Mouse (Mus musculus) hindbrain, postnatal 0 days (tissue): Measurements from ENCODE around the gene Ctns. TPM values are rescaled to one million over a fixed set of nuclear protein-coding genes. Genes with fewer than 3 reads are reported as not detected.
A peak's percentile ranks its signal among the peaks of the same experiment; 100 is the strongest.

Source experiments
- ATAC-seq: fragments of 200-750 bp; cut with Nextera tagmentation; 2 replicates; pipeline ENCODE4 v1.8.0; 2017; ENCODE audit warnings: mild to moderate bottlenecking, moderate TSS enrichment, moderate library complexity
- DNase-seq: peaks from one replicate; pipeline ENCODE4 v3.0.0-alpha.2; 2015; ENCODE audit warnings: low spot score
- H3K27ac ChIP-seq: fragments of 300-500 bp; sonication (generic); 2 replicates; pipeline ENCODE4 v1.5.1; 2014; ENCODE audit warnings: mild to moderate bottlenecking
- H3K27me3 ChIP-seq: fragments of 300-500 bp; sonication (generic); 2 replicates; pipeline ENCODE4 v1.6.1; 2014; ENCODE audit warnings: low read length, mixed read lengths; ENCODE audit not compliant: insufficient read depth
- H3K36me3 ChIP-seq: fragments of 300-500 bp; sonication (generic); 2 replicates; pipeline ENCODE4 v1.6.1; 2014; ENCODE audit warnings: low read length, mixed read lengths; ENCODE audit not compliant: insufficient read depth
- H3K4me1 ChIP-seq: fragments of 300-500 bp; sonication (generic); 2 replicates; pipeline ENCODE4 v1.6.1; 2014; ENCODE audit warnings: antibody characterized with exemption, low read length, mixed read lengths; ENCODE audit not compliant: insufficient read depth
- H3K4me2 ChIP-seq: fragments of 300-500 bp; sonication (generic); 2 replicates; pipeline ENCODE4 v1.6.1; 2014; ENCODE audit warnings: low read depth, mild to moderate bottlenecking, low read length, moderate library complexity, mixed read lengths
- H3K4me3 ChIP-seq: fragments of 300-500 bp; sonication (generic); 2 replicates; pipeline ENCODE4 v1.5.1; 2014; ENCODE audit warnings: low read length
- H3K9ac ChIP-seq: fragments of 300-500 bp; sonication (generic); replicated peaks from 2 replicates; pipeline ENCODE4 v1.6.1; 2014; ENCODE audit warnings: mild to moderate bottlenecking, low read length, moderate library complexity, mixed read lengths
- H3K9me3 ChIP-seq: fragments of 300-500 bp; sonication (generic); 2 replicates; pipeline ENCODE4 v1.6.1; 2016; ENCODE audit warnings: low read length, mixed read lengths
- CTCF ChIP-seq: IDR thresholded peaks from 2 replicates; pipeline ENCODE4 v1.5.1; 2016; ENCODE audit warnings: antibody characterized with exemption, control low read depth, low read depth
- WGBS: fragments of 180-500 bp; shearing (Covaris S2); extraction: QIAGEN DNeasy Blood & Tissue Kit; methylation state at CpG from one replicate; pipeline ENCODE4 v1.1.7; 2014; 5-methylcytosine and 5-hydroxymethylcytosine counted together
- polyA plus RNA-seq: library from polyadenylated mRNA; unstranded; fragments of >200 nt; fragmentation: Nextera tagmentation; extraction: Ambion mirVana; gene quantifications from 2 replicates; pipeline ENCODE4 v1.2.1, GENCODE M21; 2015
- total RNA-seq: library from RNA; depleted of rRNA; stranded (reverse); fragments of >200 nt; gene quantifications from 2 replicates; pipeline ENCODE4 v1.2.3, GENCODE M21; 2014

Ctns gene
- total and polyA plus RNA-seq, 2 experiments from 2014 or later = 13.0 to 20.9 TPM

DNA sequence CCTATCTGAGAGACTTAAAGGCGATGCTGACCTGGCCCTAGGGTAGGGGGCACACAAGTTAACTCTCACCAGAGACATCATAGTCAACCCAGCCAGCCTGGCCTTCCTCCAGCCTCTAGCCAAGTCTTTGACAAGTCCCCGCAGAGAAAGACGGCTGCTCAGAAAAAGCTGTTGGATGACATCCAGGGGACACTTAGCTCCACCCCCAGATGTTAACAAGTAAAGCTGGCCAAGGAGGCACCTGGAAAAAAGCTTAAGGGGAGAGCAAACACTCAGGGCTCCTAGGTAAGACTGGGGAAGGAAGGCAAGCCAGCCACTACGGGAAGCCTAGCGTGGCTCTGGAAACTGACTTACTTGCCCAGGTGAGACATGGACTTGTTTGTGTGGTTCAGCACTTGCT is 26.7 kb downstream of the Ctns start:
- H3K27me3 ChIP-seq = no peaks in the 10 kb centered on the region
- no peak overlapping the region for H3K4me3 ChIP-seq
- no peaks in the 10 kb centered on the region for H3K36me3 ChIP-seq
- 63% methylated on average over 5 of the region's 5 CpGs for WGBS
- no peak for ATAC-seq
- H3K4me1 ChIP-seq = peaks cover 11% of the 10 kb centered on the region
- no peak overlapping the region for H3K27ac ChIP-seq
- no peak overlapping the region for H3K4me2 ChIP-seq
- no peak overlapping the region for H3K9ac ChIP-seq
- TF ChIP-seq CTCF = no peak
- peak; percentile 37 for DNase-seq
- H3K9me3 ChIP-seq = no peaks in the 10 kb centered on the region

DNA sequence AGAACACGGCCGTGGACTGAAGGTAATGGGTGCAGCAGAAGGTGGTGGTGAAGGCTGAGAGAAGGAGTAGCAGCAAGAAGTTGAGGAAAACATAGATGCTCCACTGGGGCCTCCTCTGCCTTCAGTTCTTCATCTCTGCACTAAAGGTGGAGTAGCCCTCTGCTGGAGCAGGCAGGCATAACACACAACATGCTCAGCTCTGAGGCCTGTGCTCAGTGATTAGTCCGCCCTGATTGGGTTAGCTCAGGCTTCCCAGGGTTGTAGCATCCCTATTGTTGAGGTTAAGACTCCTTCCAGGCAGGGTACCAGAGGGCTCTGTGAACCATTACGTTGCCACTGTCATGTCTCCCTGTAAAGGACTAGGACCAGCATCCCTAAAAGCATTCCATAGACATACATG is 29.6 kb downstream of the Ctns start:
- 48% methylated on average over 4 of the region's 4 CpGs for WGBS

DNA sequence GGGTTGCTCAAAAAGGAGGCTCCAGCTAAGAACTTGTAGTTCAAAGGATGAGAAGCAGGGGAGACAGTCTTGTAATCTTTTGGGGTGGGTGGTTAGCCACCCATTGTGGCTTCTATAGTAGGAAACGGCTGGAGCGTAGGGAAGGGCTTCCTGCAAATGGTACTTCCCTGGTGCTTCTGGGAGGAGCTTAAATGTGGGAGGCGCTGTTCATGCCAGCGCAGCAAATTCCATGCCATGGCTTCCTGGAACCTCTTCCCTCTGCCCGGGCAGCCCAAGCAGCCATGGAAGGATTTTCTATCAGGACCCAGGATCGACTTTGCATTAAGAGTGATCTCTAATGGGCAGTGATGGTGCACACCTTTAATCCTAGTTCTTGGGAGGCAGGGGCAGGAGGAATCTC is 30.3 kb downstream of the Ctns start:
- WGBS = 79% methylated on average over 6 of the region's 6 CpGs
- no peaks in the 10 kb centered on the region for H3K27me3 ChIP-seq
- no peak overlapping the region for H3K4me2 ChIP-seq
- no peak for TF ChIP-seq CTCF
- H3K9me3 ChIP-seq = no peaks in the 10 kb centered on the region
- no peak overlapping the region for H3K27ac ChIP-seq
- H3K4me3 ChIP-seq = no peak overlapping the region
- no peak for DNase-seq
- no peak for ATAC-seq
- no peaks in the 10 kb centered on the region for H3K36me3 ChIP-seq
- H3K9ac ChIP-seq = no peak overlapping the region
- no peaks in the 10 kb centered on the region for H3K4me1 ChIP-seq

More for the DNA sequence above, 29.6 kb downstream of the Ctns start:
- no peaks in the 10 kb centered on the region for H3K36me3 ChIP-seq
- H3K4me2 ChIP-seq = no peak overlapping the region
- H3K27me3 ChIP-seq = no peaks in the 10 kb centered on the region
- H3K4me1 ChIP-seq = no peaks in the 10 kb centered on the region
- no peak overlapping the region for H3K9ac ChIP-seq
- no peak overlapping the region for H3K4me3 ChIP-seq
- H3K9me3 ChIP-seq = no peaks in the 10 kb centered on the region
- peak; percentile 82 for TF ChIP-seq CTCF
- ATAC-seq (peak; percentile 39; the same call in 1 of the 2 replicates), DNase-seq (peak; percentile 65)
- no peak overlapping the region for H3K27ac ChIP-seq

DNA sequence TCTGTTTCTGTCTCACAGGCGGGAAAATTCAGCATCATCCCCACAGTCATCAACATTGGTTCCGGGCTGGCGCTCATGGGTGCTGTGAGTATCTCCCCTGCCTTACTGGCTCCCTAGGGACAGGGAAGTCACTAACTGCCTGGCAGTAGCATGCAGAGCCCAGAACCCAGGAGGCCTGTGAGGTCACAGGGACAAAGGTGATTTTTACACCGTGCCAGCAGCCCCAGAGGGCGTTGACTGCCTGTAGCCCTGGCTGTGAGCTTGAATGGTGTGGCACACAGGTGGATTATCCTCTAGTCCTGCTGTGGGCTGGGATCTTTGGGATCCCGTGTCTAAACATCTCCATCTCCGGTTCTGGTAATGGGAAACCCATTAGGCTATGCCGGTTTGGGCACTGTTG is 30.8 kb downstream of the Ctns start:
- DNase-seq (no peak), ATAC-seq (no peak)
- H3K4me2 ChIP-seq = no peak overlapping the region
- no peaks in the 10 kb centered on the region for H3K9me3 ChIP-seq
- no peak overlapping the region for H3K9ac ChIP-seq
- no peak for TF ChIP-seq CTCF
- no peaks in the 10 kb centered on the region for H3K27me3 ChIP-seq
- no peak overlapping the region for H3K27ac ChIP-seq
- no peaks in the 10 kb centered on the region for H3K4me1 ChIP-seq
- 85% methylated on average over 8 of the region's 8 CpGs for WGBS
- no peak overlapping the region for H3K4me3 ChIP-seq
- no peaks in the 10 kb centered on the region for H3K36me3 ChIP-seq

DNA sequence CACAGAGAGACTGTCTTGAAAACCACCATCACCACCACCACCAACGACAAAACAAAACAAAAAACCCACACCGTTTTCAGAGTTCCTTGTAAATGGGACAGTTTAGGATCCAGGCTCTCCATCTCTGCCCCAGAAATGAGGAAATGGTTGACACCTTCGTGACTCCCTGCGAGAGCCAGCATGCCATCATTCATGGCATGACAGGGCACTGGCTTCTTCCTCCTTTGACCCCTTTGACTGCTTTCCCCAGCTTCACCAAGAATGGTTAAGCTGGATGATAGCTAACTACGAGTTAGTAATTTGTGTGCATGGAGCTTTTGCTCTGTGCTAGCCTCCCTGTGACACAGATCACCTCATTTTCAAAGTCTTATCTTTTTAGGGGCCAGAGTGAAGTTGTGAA is 36.6 kb downstream of the Ctns start:
- no peak overlapping the region for H3K9ac ChIP-seq
- H3K4me2 ChIP-seq = no peak overlapping the region
- no peak overlapping the region for H3K4me3 ChIP-seq
- H3K27ac ChIP-seq = no peak overlapping the region
- TF ChIP-seq CTCF = no peak
- 0 out of 2 replicates have a peak, but pooled peaks cover 6% of the 10 kb centered on the region for H3K4me1 ChIP-seq
- 73% methylated on average over 5 of the region's 5 CpGs for WGBS
- no peaks in the 10 kb centered on the region for H3K9me3 ChIP-seq
- no peak for ATAC-seq
- DNase-seq = no peak
- H3K27me3 ChIP-seq = no peaks in the 10 kb centered on the region
- no peaks in the 10 kb centered on the region for H3K36me3 ChIP-seq

DNA sequence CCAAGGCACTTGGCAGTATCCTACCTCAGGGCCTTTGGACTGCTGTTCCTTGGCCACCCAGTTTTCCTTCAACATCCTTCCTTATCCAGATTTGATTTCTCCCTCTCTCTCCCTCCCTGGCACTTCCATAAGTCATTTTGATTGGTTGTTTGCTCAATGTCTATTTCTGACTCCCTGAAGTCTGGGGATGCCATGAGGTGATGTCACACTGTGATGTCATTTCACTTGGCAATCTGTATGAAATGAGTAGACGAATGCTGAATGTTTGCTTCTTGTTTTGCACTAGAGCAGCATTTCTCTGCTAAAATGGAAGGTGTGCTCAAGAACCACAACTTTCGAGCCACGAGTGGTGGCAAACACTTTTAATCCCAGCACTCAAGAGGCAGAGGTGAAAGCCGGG is 37.2 kb downstream of the Ctns start:
- H3K9ac ChIP-seq = no peak overlapping the region
- no peak overlapping the region for H3K27ac ChIP-seq
- 94% methylated on average over 4 of the region's 4 CpGs for WGBS

DNA sequence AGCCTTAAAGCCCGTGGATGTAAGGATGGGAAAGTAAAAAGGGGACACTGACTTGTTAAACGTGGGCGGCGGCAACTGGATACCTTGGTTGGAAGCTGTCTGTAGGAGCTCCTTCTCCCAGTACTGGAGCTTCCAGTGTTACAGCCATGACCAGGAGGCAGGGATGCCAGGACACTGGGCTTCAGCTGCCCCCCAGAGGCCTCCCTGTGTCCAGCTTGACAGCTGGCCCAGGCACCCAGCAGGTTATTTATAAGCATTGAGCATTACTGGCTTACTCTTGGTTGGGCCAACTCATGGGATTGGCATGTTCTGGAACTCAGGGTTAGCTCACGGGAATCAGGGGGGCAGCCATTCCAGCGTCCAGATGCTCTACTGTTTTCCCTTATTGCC is 38.0 kb downstream of the Ctns start:
- DNase-seq (no peak), ATAC-seq (0 out of 2 replicates have a peak, but pooled peaks have one; percentile 12)
- no peaks in the 10 kb centered on the region for H3K27me3 ChIP-seq
- no peak for TF ChIP-seq CTCF
- no peaks in the 10 kb centered on the region for H3K9me3 ChIP-seq
- 30% methylated on average over 6 of the region's 6 CpGs for WGBS
- peak overlapping the region; percentile 88 for H3K4me2 ChIP-seq
- no peak overlapping the region for H3K9ac ChIP-seq
- no peaks in the 10 kb centered on the region for H3K36me3 ChIP-seq
- H3K4me1 ChIP-seq = 0 out of 2 replicates have a peak, but pooled peaks cover 6% of the 10 kb centered on the region
- no peak overlapping the region for H3K27ac ChIP-seq
- H3K4me3 ChIP-seq = peak overlapping the region; percentile 47

More for the DNA sequence above, 37.2 kb downstream of the Ctns start:
- H3K4me2 ChIP-seq = no peak overlapping the region
- H3K27me3 ChIP-seq = no peaks in the 10 kb centered on the region
- H3K9me3 ChIP-seq = no peaks in the 10 kb centered on the region
- no peak overlapping the region for H3K4me3 ChIP-seq
- TF ChIP-seq CTCF = no peak
- ATAC-seq (no peak), DNase-seq (no peak)
- 0 out of 2 replicates have a peak, but pooled peaks cover 6% of the 10 kb centered on the region for H3K4me1 ChIP-seq
- H3K36me3 ChIP-seq = no peaks in the 10 kb centered on the region
